Mouse (Mus musculus) right cerebral cortex, postnatal 4 days (tissue): ENCODE data around the gene Htr3b.

Experiments
- DNase-seq: peaks from one replicate; pipeline ENCODE4 v3.0.0-alpha.2; 2022

Htr3b gene

DNA sequence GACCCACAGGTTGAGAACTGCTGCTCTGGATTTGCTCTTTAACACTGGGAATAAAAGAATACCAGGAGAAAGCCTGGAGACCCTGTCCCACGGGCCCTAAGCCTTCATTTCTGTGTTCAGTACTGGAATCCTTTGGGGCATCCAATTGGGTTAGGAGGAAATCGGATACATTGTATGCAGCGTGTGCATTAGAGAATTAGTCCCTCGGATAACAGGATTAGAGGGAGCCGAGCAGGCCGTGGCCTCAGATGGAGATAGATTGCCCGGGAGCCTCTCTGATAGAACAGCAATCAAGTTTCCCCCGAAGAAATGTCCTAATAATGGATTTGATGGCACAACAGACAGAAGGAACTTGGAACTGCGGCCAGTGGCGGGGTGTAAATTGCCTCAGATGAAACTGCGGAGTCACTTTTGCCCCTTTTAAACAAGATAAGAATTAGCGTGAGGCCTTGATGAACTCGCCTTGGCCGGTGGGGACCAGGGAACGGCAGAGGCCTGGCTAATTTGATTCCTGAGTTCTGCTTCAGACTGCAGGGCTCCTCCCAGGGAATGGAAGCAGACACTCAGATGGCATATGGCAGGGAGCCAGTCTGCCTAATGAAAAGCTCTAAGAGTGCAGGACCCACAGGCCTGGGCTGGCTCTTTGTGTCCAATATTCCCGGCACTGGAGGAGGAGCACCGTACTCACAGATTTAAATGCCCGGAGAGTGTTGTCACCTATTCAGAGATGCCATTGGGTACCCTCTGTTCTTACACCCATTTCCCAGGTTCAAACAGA lies 48.6 kb downstream of the Htr3b start:
- DNase-seq = peak; percentile 22

- DNase-seq = peak; percentile 78
Measured at GRCm38 (mm10) chr9:48910885-48911537, 53.8 kb downstream of the Htr3b start, which contains the start of gene Htr3a. Gene Htr3a, minus strand, starts transcription at chr9:48911099.

GRCm38 (mm10) chr9:48904421-48904820 lies 60.4 kb downstream of the Htr3b start:
- DNase-seq = no peak

DNA sequence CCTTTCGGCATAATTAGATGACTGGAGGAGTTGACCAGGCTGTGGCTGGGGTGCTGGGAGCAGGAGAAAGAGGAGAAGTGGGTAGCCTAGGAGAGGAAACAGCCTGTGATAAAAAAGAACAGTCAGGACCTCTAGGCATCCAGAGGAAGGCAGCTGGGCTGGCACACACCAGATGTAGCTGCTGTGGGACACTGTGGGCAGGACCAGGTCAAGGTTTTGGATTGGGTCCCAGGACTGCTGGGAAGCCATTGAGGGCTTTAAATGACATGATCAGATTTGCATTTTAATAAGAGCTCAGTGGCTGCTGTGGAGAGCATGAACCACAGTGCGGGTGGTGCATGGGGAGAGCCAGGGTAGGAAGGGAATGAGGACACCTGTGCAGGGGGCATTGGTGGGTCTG lies 61.0 kb downstream of the Htr3b start:
- DNase-seq = no peak

GRCm38 (mm10) chr9:48898551-48898950 lies 66.2 kb downstream of the Htr3b start:
- DNase-seq = no peak

DNA sequence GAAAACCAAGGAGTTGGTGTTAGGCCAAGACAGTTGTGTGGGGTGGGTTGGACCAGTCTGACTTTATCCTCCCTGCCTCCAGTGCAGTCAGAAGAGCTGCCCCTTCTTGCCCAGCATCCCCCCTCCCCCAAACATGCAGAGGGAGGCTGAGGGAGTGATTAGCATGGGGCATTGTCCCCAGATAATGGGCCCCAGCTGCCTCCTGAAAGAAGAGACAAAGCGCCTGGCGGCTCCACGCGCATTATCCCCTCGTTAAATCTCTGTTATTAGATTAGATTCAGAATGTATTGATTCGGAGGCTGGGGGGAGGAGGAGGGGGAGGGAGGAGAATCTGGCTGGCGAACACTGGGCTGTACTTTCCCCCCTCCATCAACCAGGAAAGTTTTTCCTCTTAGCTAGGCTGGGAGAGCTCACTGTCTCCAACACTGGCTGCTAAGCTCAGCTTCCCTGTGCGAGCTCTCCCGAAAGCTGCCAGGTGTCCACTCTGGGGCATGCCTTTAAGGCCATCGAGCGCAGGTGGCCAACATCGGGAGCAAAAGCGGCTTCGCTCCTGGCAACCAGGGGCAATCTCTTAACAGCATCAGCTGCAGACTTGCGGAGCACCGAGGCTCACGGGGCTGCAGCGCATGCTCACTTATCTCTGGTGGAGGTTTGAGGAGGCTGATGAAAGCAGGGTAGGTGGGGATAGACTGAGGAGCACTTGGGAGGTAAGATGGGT lies 68.8 kb downstream of the Htr3b start:
- DNase-seq = peak; percentile 11

DNA sequence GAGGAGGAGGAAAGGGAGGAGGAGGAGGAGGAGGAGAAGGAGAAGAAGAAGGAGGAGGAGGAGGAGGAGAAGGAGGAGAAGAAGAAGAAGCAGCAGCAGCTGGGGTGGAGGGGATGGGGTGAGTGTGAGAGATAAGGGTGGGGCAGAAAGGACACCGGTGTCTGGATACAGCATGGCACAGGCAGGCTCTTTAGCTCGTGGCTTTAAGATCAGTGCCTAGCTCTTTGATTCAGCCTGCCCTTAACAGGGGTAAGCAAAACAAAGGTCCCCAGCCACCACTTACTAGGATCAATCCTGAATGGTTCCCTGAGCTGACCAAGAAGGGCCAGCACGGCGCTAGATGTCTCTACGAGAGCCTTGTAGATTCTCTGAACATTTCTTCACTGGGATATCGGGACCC lies 70.0 kb downstream of the Htr3b start:
- DNase-seq = no peak

DNA sequence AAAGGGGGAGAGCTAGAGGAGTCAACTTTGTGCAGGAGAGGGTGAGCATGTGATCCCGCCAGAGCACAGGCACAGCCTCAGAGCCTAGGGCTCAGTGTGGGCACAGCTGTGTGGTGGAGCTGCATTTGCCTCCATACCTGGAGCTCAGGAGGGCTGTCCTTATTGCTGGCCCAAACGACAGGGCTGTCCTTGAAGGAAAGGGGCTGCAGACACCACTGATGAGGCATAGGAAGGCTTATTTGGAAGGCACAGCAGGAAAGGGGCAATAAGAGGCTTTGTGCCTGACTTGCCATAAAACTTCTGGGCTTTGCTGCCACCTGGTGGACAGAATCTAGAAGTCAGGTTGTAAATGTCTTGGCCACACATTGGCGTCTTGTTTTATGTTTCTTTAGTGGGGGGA lies 70.8 kb downstream of the Htr3b start:
- peak; percentile 86 for DNase-seq

- DNase-seq = no peak
Measured at GRCm38 (mm10) chr9:48889093-48889492, 75.7 kb downstream of the Htr3b start.
